Mouse (Mus musculus) midbrain, embryonic 10.5 days (tissue): ENCODE data around the gene Fam83e. TPM values are rescaled to one million over a fixed set of nuclear protein-coding genes. Genes with fewer than 3 reads are reported as not detected.
A peak's percentile ranks its signal among the peaks of the same experiment; 100 is the strongest.

ENCODE experiments used
- DNase-seq: peaks from one replicate; pipeline ENCODE4 v3.0.0-alpha.2; 2017; ENCODE audit warnings: low spot score
- H3K27ac ChIP-seq: fragments of 300-500 bp; sonication (generic); replicated peaks from 2 replicates; pipeline ENCODE4 v1.5.1; 2016; ENCODE audit warnings: mild to moderate bottlenecking
- H3K27me3 ChIP-seq: fragments of 300-500 bp; sonication (generic); 2 replicates; pipeline ENCODE4 v1.6.1; 2016; ENCODE audit warnings: low read depth, mild to moderate bottlenecking; ENCODE audit not compliant: poor library complexity, severe bottlenecking
- H3K36me3 ChIP-seq: fragments of 300-500 bp; sonication (generic); 2 replicates; pipeline ENCODE4 v1.6.1; 2016; ENCODE audit warnings: mild to moderate bottlenecking, moderate library complexity
- H3K4me1 ChIP-seq: fragments of 300-500 bp; sonication (generic); 2 replicates; pipeline ENCODE4 v1.6.1; 2016
- H3K4me3 ChIP-seq: fragments of 300-500 bp; sonication (generic); 2 replicates; pipeline ENCODE4 v1.5.1; 2016; ENCODE audit warnings: mild to moderate bottlenecking, moderate library complexity
- H3K9me3 ChIP-seq: fragments of 300-500 bp; sonication (generic); replicated peaks from 2 replicates; pipeline ENCODE4 v1.6.1; 2016; ENCODE audit warnings: mild to moderate bottlenecking
- WGBS: fragments of 180-500 bp; shearing (Covaris S2); methylation state at CpG from one replicate; pipeline ENCODE4 v1.1.7; 2016; 5-methylcytosine and 5-hydroxymethylcytosine counted together
- polyA plus RNA-seq: library from polyadenylated mRNA; unstranded; fragments of >200 nt; fragmentation: Nextera tagmentation; extraction: Ambion mirVana; gene quantifications from 2 replicates; pipeline ENCODE4 v1.2.1, GENCODE M21; 2016

The Fam83e gene
- polyA plus RNA-seq, 1 experiment from 2014 or later, result 1.7 TPM

DNA sequence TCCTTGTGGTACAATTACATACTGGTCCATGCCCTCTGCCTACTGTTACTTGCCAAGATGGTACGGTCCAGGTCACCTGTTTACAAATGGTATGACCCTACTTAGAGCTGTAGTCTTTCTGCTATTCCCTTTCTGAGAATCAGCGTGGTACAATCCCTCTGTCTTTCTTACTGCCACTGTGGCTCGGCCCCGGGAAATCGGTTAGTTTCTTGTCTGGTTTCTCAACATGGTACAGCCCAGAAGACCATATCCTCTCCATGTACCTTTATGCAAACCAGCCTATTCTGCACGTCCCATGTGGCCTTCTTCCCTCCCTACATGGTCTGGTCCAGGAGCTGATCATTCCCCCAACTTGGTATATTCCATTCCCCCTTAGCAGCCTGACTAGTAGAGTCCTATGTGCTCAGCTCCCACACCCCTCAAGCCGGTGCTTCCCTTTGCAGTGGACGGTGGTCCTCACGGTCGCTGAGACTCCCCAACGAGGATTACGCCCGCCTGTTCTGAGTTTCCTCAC is 16.9 kb upstream of the Fam83e start:
- 1% methylated on average over 13 of the region's 13 CpGs for WGBS
- H3K9me3 ChIP-seq, result no peaks in the 10 kb centered on the region
- no peaks in the 10 kb centered on the region for H3K36me3 ChIP-seq
- peaks cover 86% of the 10 kb centered on the region for H3K4me1 ChIP-seq
- DNase-seq, result peak; percentile 74
- H3K27me3 ChIP-seq, result peaks cover 20% of the 10 kb centered on the region
- H3K4me3 ChIP-seq, result peak overlapping the region; percentile 73
- H3K27ac ChIP-seq, result peak overlapping the region; percentile 87

DNA sequence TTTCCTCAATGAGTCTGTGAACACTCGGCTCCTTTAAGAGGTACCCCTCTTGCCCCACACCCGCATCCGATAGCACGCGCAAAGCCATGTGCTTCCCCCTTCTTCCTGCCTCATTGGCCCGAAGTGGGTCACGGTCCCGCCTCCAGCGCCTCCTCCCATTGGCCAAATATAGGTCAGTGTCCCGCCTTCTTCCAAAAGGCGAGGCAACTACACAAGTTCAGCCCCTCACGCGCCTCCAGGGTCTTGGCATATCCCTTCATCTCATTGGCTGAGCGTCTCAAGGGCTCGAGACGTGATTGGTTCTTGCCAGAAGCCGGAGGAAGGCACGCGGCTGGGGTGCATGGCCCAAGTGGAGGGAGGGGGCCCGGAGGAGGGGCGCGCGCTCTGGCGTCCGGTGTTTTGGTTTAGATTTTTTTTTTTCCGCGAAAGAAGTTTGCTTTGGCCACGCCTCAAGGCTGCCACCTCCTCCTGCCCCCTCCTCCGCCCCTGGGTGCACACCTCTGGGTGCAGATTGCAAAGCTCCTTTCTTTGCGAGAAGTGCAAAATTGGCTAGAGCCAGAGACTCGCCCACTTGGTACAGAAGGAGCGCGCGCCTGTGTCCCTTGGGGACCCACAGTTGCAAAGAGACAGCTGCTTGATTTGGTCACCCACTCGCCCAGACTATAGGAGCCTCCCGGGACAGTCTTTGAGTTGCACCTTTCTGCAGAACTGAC is 16.1 kb upstream of the Fam83e start, which contains the start of gene Dbp:
Dbp (plus strand) TSS at position 359 of the 713 bp plus-strand sequence.
- Histone ChIP-seq H3K4me1 (peaks cover 86% of the 10 kb centered on the region), H3K36me3 (peaks cover 4% of the 10 kb centered on the region), H3K9me3 (no peaks in the 10 kb centered on the region), H3K27me3 (peaks cover 12% of the 10 kb centered on the region), H3K27ac (peak within 1 kb of the TSS; percentile 87), H3K4me3 (peak within 1 kb of the TSS; percentile 73)
- DNase-seq, result peak; percentile 99
- 0% methylated on average over 36 of the region's 36 CpGs for WGBS

DNA sequence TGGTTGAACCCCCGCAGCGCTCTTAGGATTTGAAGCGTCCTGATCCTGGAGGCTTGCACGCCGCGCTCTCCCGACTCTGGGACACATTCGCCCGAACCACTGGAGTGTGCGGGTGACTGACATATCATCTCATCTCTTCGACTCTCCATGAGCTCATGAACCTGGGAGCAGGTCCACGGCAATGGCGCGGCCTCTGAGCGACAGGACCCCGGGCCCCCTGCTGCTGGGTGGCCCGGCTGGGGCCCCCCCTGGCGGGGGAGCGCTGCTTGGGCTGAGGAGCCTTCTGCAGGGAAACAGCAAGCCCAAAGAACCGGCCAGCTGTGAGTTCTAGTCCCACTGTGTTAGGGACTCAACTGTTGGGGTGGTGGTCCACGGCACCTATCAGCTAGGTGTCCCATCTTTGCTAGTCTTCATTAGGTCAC is 15.6 kb upstream of the Fam83e start:
- Histone ChIP-seq H3K4me3 (peak overlapping the region; percentile 73), H3K9me3 (no peaks in the 10 kb centered on the region), H3K27me3 (peaks cover 6% of the 10 kb centered on the region), H3K36me3 (peaks cover 10% of the 10 kb centered on the region), H3K27ac (peak overlapping the region; percentile 87), H3K4me1 (peaks cover 86% of the 10 kb centered on the region)
- DNase-seq, result no peak
- under 1% methylated on average over 21 of the region's 21 CpGs for WGBS

DNA sequence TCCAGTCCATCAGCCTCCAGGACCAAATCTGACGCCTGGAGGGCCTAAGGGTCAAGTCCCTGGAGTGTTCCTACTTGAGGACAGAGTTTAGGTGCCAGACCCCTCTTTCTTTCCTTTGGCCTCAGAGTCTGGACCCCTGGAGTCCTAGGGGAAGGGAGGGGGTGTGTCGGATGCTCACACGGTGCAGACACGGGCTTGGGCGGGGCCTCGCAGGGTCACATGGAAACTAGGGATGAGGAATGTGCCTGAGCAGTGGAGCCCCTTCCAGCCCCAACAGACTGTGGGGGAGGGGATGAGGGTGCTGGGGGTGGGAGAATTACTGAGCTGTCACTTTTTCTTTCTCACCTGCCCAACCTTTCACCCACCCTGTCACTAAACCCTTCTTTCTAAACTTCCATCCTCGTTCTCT is 15.1 kb upstream of the Fam83e start:
- Histone ChIP-seq H3K4me1 (peaks cover 86% of the 10 kb centered on the region), H3K4me3 (peak overlapping the region; percentile 73), H3K27ac (peak overlapping the region; percentile 87), H3K36me3 (peaks cover 14% of the 10 kb centered on the region), H3K9me3 (no peaks in the 10 kb centered on the region), H3K27me3 (peaks cover 3% of the 10 kb centered on the region; the same call in 1 of the 2 replicates)
- DNase-seq, result peak; percentile 63
- under 1% methylated on average over 7 of the region's 7 CpGs for WGBS

DNA sequence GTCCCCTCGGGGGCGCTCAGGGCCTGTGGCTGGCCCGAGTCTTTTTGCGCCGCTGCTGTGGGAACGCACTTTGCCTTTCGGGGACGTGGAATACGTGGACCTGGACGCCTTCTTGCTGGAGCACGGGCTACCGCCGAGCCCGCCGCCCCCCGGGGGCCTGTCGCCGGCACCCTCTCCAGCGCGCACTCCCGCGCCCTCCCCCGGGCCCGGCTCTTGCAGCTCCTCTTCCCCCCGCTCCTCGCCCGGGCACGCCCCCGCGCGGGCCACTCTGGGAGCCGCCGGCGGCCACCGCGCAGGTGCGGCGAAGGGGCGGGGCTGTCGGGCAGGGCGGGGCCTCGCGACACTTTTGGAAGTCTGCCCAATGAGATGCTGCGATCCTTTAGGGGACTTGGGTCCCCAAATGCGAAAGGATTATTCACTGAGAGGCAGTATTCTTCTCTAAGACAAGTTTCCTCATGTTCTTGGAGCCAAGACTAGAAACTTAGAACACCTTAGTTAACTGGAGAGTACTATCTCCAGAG is 14.2 kb upstream of the Fam83e start:
- DNase-seq, result peak; percentile 87
- WGBS, result under 1% methylated on average over 45 of the region's 45 CpGs
- peaks cover 23% of the 10 kb centered on the region for H3K36me3 ChIP-seq
- no peaks in the 10 kb centered on the region for H3K27me3 ChIP-seq
- peak overlapping the region; percentile 73 for H3K4me3 ChIP-seq
- peak overlapping the region; percentile 87 for H3K27ac ChIP-seq
- H3K9me3 ChIP-seq, result no peaks in the 10 kb centered on the region
- peaks cover 79% of the 10 kb centered on the region for H3K4me1 ChIP-seq

DNA sequence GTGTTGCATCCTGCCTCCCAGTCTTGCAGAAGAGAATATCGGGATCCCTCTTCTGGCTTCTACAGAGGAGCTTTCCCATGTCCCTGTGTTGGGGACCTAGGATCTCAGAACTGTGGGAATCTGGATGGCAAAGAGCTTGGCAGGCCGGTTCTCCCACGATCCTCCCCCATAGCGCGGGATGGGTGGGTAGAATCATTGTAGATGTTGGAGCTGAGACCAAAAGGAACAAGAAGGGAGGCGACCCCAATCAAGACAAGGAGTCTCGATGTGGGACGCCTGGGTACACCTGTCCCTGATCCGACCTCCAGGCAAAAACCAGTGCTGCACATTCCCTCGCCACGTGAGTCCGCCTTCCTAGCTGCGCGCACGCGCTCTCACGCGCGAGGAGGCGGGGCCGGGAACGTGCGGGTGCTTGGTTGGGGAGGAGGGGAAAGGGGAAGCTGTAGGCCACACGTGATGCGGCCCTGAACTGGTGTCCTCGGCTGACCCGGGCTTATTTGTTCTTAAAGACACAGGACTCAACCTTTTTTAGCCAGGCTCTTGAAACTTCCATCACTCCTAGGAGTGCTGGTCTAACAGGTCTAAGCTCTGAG is 13.5 kb upstream of the Fam83e start:
- peaks cover 30% of the 10 kb centered on the region for H3K36me3 ChIP-seq
- peak overlapping the region; percentile 87 for H3K27ac ChIP-seq
- H3K4me1 ChIP-seq, result peaks cover 79% of the 10 kb centered on the region
- peak; percentile 89 for DNase-seq
- no peaks in the 10 kb centered on the region for H3K27me3 ChIP-seq
- no peaks in the 10 kb centered on the region for H3K9me3 ChIP-seq
- peak overlapping the region; percentile 73 for H3K4me3 ChIP-seq
- WGBS, result 1% methylated on average over 27 of the region's 27 CpGs

DNA sequence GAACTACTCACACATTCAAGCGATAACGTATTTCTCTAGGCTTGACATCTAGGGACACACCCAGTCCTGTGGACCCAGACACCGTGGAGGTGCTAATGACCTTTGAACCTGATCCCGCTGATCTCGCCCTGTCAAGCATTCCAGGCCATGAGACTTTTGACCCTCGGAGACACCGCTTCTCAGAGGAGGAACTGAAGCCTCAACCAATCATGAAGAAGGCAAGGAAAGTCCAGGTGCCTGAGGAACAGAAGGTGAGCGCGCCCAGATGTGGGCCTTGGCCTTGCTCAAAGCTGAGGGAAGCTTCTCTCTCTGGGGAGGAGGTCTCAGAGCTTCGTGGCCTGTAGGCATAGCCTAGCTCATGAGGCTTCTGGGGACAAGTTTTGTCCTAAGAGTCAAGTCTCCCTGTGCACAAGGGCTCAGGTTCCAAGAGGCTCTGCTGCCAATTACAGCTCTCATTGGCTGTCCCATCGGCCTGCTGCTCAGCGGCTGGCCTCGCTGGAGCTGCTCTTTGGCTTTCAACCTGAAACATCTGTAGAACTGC is 12.7 kb upstream of the Fam83e start:
- 49% methylated on average over 13 of the region's 13 CpGs for WGBS
- H3K4me1 ChIP-seq, result peaks cover 72% of the 10 kb centered on the region
- H3K27me3 ChIP-seq, result no peaks in the 10 kb centered on the region
- peak overlapping the region; percentile 73; the same call in 1 of the 2 replicates for H3K4me3 ChIP-seq
- DNase-seq, result no peak
- no peaks in the 10 kb centered on the region for H3K9me3 ChIP-seq
- H3K27ac ChIP-seq, result no peak overlapping the region
- peaks cover 38% of the 10 kb centered on the region for H3K36me3 ChIP-seq

DNA sequence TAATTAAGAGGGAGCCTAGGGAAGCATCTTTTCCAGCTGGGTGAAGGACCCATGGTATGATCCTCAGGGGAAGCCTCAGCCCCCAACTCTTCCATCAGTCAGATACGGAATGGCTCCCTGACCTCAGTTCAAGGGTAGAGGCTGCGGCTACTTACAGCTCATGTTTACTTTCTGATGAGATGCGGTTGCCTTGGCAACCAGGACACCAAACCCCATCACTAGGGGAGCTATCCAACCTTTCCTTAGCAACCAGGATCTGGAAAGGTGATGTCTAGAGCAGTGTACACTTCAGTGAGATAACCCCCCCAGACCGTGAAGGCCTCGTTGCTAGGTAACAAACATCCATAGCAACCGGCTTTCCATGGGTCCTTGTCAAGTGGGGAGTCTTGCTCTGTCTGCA is 12.0 kb upstream of the Fam83e start:
- DNase-seq, result peak; percentile 66
- peak overlapping the region; percentile 50; the same call in 1 of the 2 replicates for H3K27ac ChIP-seq
- peaks cover 68% of the 10 kb centered on the region for H3K4me1 ChIP-seq
- H3K36me3 ChIP-seq, result peaks cover 45% of the 10 kb centered on the region
- H3K27me3 ChIP-seq, result no peaks in the 10 kb centered on the region
- 0 out of 2 replicates have a peak overlapping the region, but pooled peaks have one; percentile 11 for H3K4me3 ChIP-seq
- WGBS, result 50% methylated on average over 6 of the region's 6 CpGs
- no peaks in the 10 kb centered on the region for H3K9me3 ChIP-seq

DNA sequence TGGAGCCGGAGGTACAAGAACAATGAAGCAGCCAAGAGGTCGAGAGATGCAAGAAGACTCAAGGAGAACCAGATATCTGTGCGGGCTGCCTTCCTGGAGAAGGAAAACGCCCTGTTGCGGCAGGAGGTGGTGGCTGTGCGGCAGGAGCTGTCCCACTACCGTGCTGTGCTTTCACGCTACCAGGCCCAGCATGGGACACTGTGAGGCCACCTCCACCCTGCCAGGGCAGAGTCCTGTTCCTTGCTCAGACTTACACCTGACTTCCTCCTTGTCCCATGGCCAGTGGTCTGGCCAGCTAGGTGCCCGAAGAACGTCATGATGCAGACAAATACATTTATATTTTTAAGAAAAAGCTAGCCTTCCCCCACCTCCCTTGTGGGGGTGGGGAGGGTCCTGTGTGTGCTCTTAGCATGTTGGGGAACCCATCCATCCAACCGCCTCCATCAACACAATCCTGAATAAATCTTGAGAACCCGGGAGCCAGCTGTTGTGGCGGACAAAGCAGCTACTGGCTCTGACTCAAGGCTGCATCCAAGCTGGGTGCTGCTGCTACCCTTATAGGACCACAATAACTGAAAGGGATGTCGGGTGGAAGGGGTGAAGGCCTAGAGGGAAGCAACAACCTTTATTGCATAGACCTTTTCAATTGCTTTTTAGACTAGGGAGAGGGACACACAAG is 11.2 kb upstream of the Fam83e start:
- 74% methylated on average over 14 of the region's 14 CpGs for WGBS
- DNase-seq, result no peak
- Histone ChIP-seq H3K27ac (peak overlapping the region; percentile 50), H3K4me3 (peak overlapping the region; percentile 11; the same call in 1 of the 2 replicates), H3K4me1 (peaks cover 71% of the 10 kb centered on the region), H3K36me3 (peaks cover 45% of the 10 kb centered on the region), H3K9me3 (no peaks in the 10 kb centered on the region), H3K27me3 (no peaks in the 10 kb centered on the region)

DNA sequence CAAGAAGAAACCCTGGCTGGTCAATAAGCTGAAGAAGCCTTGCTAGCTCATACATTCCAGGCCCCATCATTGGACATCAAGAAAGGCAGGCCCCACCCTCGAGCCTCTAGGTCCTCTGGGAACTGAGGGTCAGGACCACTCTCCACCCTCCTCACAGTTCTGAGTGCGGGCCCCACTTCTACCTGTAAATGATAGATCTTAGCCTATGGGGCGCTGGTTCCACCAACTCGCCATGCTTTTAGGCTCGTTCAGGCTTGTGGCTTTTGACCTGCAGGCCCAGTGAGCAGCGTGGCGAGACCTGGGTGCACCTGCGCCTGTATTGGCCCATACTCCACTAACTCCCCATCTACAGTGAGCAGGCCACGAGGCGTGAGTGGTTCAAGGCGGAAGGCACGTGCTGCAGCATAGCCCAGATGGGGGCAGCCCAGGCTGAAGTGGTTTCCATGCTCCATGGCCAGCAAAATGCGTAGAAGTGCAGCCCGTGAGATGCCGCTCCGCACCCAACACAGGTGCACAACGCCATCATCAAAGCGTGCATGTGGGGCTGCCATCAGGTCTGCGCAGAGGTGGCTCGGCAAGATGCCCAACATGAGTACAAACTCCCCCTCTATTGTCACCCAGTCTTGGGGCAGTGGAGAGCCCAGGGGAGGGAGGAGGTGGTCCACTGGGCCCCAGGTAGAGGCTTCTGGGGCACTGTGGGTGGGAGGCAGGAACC is 10.4 kb upstream of the Fam83e start:
- H3K27ac ChIP-seq, result no peak overlapping the region
- H3K27me3 ChIP-seq, result no peaks in the 10 kb centered on the region
- no peaks in the 10 kb centered on the region for H3K9me3 ChIP-seq
- no peak overlapping the region for H3K4me3 ChIP-seq
- H3K36me3 ChIP-seq, result peaks cover 45% of the 10 kb centered on the region
- DNase-seq, result no peak
- peaks cover 71% of the 10 kb centered on the region for H3K4me1 ChIP-seq
- WGBS, result 95% methylated on average over 20 of the region's 20 CpGs

DNA sequence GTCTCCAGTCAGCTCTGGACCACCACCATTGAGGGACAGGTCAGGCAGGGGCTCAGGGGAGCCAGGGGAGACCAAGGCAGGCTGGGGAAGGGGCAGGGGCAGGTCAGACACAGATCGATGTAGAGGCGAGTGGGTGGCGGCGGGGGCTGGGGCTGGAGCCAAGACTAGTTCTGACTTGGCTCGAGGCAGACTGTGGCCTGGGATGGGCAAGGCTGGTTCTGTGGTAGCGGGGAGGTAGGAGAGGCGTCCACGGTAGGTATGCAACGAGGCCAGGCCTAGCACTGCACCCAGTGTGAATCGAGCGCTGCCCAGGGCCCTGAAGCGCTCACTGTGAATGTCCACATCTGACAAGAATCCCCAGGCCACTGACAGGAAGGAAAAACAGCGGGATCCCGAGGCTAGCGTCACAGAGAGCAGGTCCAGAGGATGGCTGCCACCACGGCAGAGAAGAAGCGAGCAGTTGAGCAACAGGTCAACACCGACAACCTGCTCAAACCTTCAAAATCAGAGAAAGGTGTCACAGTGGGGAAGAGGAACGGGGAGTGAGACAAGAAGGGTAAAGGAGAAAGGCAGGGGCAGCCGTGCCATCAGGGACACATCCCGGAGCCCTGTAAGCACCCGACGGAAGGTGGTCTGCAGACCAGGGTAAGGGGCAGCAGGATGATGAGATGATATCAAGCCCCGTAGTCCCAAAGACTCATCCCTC is 9.5 kb upstream of the Fam83e start:
- H3K9me3 ChIP-seq, result no peaks in the 10 kb centered on the region
- H3K27me3 ChIP-seq, result no peaks in the 10 kb centered on the region
- peak overlapping the region; percentile 9; the same call in 1 of the 2 replicates for H3K4me3 ChIP-seq
- WGBS, result 94% methylated on average over 24 of the region's 24 CpGs
- H3K36me3 ChIP-seq, result peaks cover 45% of the 10 kb centered on the region
- no peak overlapping the region for H3K27ac ChIP-seq
- no peak for DNase-seq
- H3K4me1 ChIP-seq, result peaks cover 71% of the 10 kb centered on the region
